Mouse (Mus musculus) CH12.LX (cell line): ENCODE results near the gene 4930556J24Rik.

Experiments
- CTCF ChIP-seq, 2 experiments: IDR thresholded peaks in 1 of 2; conservative IDR thresholded peaks in 1 of 2; 2 replicates each; pipeline ENCODE4 v1.5.1; 2011 to 2012; ENCODE audit warnings: low read depth in 2 of 2, low read length in 2 of 2, improper control_type of control experiment in 1 of 2, inconsistent platforms in 1 of 2, mild to moderate bottlenecking in 1 of 2, moderate library complexity in 1 of 2
- HCFC1 ChIP-seq: IDR thresholded peaks from 2 replicates; pipeline ENCODE4 v1.6.1; 2012; ENCODE audit warnings: low read depth, mild to moderate bottlenecking, inconsistent platforms, low read length, improper control_type of control experiment
- JUND ChIP-seq: conservative IDR thresholded peaks from 2 replicates; pipeline ENCODE4 v1.6.1; 2011; ENCODE audit warnings: low read depth, low read length, improper control_type of control experiment
- MAX ChIP-seq: IDR thresholded peaks from 2 replicates; pipeline ENCODE4 v1.6.1; 2011; ENCODE audit warnings: low read length, improper control_type of control experiment
- MEF2A ChIP-seq: IDR thresholded peaks from 2 replicates; pipeline ENCODE4 v1.6.1; 2014; ENCODE audit warnings: low read depth, mild to moderate bottlenecking, inconsistent platforms, low read length, improper control_type of control experiment, borderline replicate concordance
- MXI1 ChIP-seq: IDR thresholded peaks from 2 replicates; pipeline ENCODE4 v1.6.1; 2011; ENCODE audit warnings: mild to moderate bottlenecking, low read depth, low read length, improper control_type of control experiment
- NRF1 ChIP-seq: IDR thresholded peaks from 2 replicates; pipeline ENCODE4 v1.6.1; 2014; ENCODE audit warnings: low read depth, mild to moderate bottlenecking, inconsistent platforms, low read length, improper control_type of control experiment, moderate library complexity
- POLR2A ChIP-seq: IDR thresholded peaks from 2 replicates; pipeline ENCODE4 v1.6.1; 2011; ENCODE audit warnings: low read depth, mild to moderate bottlenecking, improper control_type of control experiment, low read length
- RCOR1 ChIP-seq: conservative IDR thresholded peaks from 2 replicates; pipeline ENCODE4 v1.6.1; 2012; ENCODE audit warnings: low read depth, mild to moderate bottlenecking, inconsistent platforms, low read length, improper control_type of control experiment
- TBP ChIP-seq: conservative IDR thresholded peaks from 2 replicates; pipeline ENCODE4 v1.6.1; 2011; ENCODE audit warnings: low read depth, low read length, improper control_type of control experiment
- TCF12 ChIP-seq: IDR thresholded peaks from 2 replicates; pipeline ENCODE4 v1.6.1; 2014; ENCODE audit warnings: low read depth, mild to moderate bottlenecking, inconsistent platforms, low read length, improper control_type of control experiment
- ZC3H11A ChIP-seq: IDR thresholded peaks from 2 replicates; pipeline ENCODE4 v1.6.1; 2012; ENCODE audit warnings: low read depth, mild to moderate bottlenecking, inconsistent platforms, low read length, improper control_type of control experiment
- ZNF384 ChIP-seq: IDR thresholded peaks from 2 replicates; pipeline ENCODE4 v1.6.1; 2012; ENCODE audit warnings: low read depth, low read length, improper control_type of control experiment, inconsistent platforms

DNA sequence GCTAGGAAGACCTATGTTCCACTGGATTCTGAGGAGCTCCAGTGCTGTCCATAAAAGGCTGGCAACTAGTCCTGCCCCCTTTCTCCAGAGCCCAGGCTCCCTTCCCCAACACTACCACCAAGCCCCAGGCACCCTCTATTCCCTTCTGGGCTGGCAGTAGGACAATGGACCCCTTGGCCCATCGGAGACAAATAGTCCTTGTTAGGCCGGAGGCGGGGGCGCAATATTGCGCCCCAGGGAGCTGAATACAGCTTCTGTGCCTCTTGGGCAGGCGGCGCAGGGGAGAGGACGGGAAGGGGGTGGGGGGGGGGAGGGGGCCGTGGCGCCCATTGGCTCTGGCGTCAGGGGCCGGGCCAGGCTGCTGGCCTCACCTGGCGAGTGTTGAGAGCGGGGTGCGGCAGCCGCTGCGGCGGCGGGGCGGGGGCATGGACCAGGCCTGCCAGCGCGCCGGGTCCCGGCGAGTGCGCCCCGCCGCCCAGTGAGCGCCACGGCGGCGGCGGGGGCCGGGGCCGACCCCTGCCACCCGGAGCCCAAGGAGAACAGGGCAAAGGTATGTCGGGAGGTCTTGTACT lies 6.8 kb upstream of the 4930556J24Rik start, which contains the start of gene Gal3st1:
- TF ChIP-seq MAX, result no peak
- TF ChIP-seq HCFC1, result no peak
- TF ChIP-seq CTCF (conservative IDR thresholded peaks at IDR 0.05 in 1 of 2, IDR thresholded peaks at IDR 0.05 in 1 of 2; ENCODE audit: low read depth in 2 of 2, low read length in 2 of 2), result no peak
- TF ChIP-seq NRF1, result no peak
- TF ChIP-seq RCOR1, result no peak
- TF ChIP-seq MXI1, result no peak
- no peak for TF ChIP-seq ZC3H11A
- no peak for TF ChIP-seq JUND
- no peak for TF ChIP-seq ZNF384
- TF ChIP-seq TBP, result no peak
- TF ChIP-seq POLR2A, result no peak
- TF ChIP-seq TCF12, result no peak
- TF ChIP-seq MEF2A, result no peak
